Mouse (Mus musculus): ENCODE measurements around the gene Dock11. TPM values are rescaled to one million over a fixed set of nuclear protein-coding genes. Genes with fewer than 3 reads are reported as not detected.

Gene Dock11
- total RNA-seq, 2 experiments from 2014 or later = 10.6 to 10.7 TPM

DNA sequence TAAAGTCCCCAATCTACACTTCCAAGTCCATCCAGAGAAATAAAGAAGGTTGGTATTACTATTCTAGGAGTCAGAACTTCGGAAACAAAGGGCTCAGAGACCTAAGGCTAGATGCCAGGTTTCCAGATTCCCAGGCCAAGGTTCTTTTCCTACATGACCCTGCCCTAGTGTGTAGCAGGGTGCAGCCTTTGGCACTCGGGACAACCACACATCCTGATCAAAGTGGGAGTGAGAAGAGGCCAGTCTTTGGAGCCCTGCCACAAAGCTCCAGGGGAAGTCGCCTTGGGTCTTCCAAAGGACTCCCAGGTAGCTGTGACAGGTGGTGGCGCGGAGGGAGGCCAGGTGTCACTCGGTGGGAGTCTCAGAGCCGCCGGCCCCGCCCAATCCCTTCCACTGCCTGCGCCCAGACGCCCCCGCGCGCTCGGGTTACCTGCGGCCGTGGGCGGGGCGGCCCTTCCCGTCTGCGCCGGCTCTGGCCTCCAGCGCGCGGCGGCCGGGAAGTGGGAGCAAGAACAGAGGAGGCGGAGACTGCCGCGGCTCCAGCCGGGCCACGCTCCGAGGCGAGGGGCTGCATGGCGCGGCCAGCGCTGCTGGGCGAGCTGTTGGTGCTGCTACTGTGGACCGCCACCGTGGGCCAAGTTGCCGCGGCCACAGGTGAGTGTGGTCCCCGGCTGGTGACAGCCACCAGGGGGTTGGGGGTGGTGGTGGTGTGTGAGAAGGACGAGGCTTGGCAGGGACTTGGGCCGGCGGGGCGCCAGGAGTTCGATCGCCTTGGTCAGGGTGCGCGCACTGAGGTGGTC, 223.2 kb downstream of the Dock11 start, which contains the start of gene Il13ra1:
TSS of gene Il13ra1 (plus strand) at position 489 of the 800 bp plus-strand sequence.
- peak; percentile 56 for DNase-seq

DNA sequence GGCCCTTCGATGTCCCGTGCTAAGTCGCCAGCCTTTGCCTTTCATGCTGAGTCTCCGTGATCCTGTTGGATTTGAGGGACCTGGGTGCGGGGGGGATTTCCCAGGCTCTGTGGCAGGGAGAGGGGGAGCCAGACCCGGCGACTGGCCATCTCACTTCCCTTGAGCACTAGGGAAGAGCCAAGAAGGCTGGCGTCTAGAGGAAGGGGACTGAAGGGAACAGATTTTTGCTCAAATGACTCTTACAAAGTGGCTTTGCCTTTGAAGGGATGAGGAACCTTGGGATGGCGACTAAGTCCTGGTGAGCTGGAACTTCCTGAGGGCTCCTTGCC, 223.8 kb downstream of the Dock11 start:
- no peak for DNase-seq

DNA sequence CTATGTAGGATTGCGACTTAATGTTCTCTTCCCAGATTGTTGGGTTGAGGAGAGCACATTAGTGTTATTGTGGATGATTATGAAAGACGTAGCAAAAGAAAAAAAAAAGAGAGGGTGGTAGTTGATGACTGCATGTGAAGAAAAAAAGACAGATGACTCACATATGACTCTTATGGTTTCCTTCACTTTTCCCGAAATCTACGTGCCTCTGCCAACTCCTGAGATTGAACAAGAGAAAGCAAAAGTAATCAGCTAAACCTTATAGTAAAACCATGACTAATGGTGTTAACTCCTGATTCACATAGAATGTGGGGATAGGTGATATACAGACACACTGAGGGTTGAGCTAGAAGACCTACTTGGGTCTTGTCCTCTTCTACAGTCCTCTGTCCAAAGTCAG, 226.5 kb downstream of the Dock11 start:
- no peak for DNase-seq

Other genes starting within 250 kb of the Dock11 start
- gene Il13ra1, start 223.3 kb downstream of the Dock11 start, total RNA-seq (2021) = 10 to 100 TPM; 36.5 to 42.3 TPM